Mouse (Mus musculus): ENCODE results near the gene Zfp605. TPM values are rescaled to one million over a fixed set of nuclear protein-coding genes. Genes with fewer than 3 reads are reported as not detected.
A peak's percentile ranks its signal among the peaks of the same experiment; 100 is the strongest.
"Not testable (repeated sequence)": the region's sequence is repeated elsewhere in the genome, so short reads cannot be mapped to it uniquely, and the experiment has no call there.

The Zfp605 gene
- total RNA-seq, 2 experiments from 2014 or later, result 20.5 to 21.7 TPM

- peak; percentile 34 for DNase-seq
- intact Hi-C loops (cut with DNase I), result loop anchor here (5.0 kb wide), 1 partner anchor 550 kb away; the partner anchor contains the start of gene Crlf2
Measured at GRCm38 (mm10) chr5:110106901-110107564, 2.9 kb upstream of the Zfp605 start.

GRCm38 (mm10) chr5:110107581-110108304, 2.1 kb upstream of the Zfp605 start, which contains the start of gene Gtpbp6:
Gene Gtpbp6, minus strand, starts transcription at chr5:110108197.
- peak; percentile 97 for DNase-seq
- intact Hi-C loops (cut with DNase I), result loop anchor here (5.0 kb wide), 1 partner anchor 550 kb away; the partner anchor contains the start of gene Crlf2

DNA sequence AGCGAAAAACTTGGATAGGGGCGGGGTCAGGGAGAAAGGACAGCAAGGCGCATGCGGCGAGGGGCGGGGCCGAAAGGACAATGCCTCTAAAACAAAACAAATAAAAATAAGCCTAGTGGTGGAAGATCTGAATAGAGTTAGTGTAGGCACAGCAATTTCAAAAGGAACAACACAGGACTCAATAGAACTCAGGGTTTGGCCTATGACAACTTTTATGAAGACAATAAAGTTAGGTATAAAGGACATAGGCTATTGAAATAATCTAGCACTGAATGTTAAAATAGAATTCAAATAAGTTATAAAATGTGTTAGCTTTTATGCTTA, 1.6 kb upstream of the Zfp605 start:
- DNase-seq, result no peak
- intact Hi-C loops (cut with DNase I), result loop anchor here (5.0 kb wide), 1 partner anchor 551 kb away; the partner anchor contains the start of gene Crlf2

DNA sequence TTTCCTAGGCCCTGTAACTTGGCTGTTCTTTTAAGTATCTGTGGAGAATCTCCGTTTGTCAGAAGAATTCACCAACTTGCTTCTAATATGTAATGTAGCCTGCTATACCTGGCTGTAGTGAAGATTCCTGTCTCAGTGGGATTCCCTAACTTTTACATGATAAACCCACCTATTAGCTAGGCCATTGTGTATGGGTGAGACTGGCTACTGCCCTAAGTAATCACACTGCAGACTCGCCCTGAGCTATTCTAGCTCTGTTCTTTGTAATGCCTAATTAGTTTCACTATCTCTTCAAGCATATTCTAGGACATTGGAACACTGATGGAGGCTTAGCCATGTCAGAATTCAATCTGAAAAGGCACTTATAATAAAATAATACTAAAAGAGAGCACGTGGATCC, 12.5 kb downstream of the Zfp605 start:
- intact Hi-C loops (cut with DNase I); DNase-seq: not testable (repeated sequence)

DNA sequence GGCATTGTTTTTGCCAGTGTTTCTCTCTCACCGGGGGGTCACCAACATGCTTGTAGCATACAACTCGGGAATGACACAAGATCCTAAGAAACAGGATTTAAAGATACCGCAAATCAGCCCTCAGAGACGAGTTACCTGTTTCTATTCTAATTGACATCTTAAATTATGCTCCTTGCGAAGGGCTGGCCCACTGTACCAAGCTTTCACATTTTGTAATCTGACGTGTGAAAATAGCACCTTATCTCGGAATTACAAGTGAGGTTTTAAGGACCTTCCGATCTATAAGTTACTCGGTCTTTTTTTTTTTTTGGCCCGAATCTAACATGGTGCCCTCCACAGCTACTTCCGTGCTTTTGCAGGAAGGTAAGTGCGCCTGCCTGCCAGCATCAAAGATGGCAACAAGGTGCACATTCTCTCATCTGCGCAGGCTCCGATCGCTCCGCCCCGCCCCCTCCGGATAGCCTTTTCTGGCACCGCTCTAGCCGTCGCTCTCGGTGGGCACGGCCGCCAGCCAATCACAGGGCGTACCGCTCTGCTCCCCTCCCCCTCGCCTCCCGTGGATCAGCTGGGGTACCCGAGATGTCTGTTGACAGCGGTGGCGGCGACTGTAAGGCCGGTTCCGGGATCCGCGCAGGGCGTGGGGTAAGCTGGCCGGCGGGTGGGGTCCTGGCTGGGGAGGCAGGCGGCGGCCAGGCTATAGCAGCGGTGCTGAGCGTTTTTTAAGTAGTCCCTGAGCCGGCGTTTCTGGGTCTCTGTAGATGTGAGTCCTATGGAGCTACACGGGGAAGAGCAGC, 25.6 kb downstream of the Zfp605 start, which contains the start of gene Chfr:
TSS of gene Chfr (plus strand) at position 550 of the 794 bp plus-strand sequence.
- intact Hi-C loops (cut with DNase I), result loop anchor here (5.0 kb wide), 1 partner anchor 628 kb away; no protein-coding TSS in a partner anchor
- peak; percentile 100 for DNase-seq

GRCm38 (mm10) chr5:110136087-110136464, 26.2 kb downstream of the Zfp605 start:
- DNase-seq, result no peak
- intact Hi-C loops (cut with DNase I), result loop anchor here (5.0 kb wide), 1 partner anchor 629 kb away; no protein-coding TSS in a partner anchor

GRCm38 (mm10) chr5:110137816-110138215, 27.9 kb downstream of the Zfp605 start:
- DNase-seq, result no peak
- intact Hi-C loops (cut with DNase I), result loop anchor here (5.0 kb wide), 1 partner anchor 631 kb away; no protein-coding TSS in a partner anchor

GRCm38 (mm10) chr5:110139325-110139724, 29.4 kb downstream of the Zfp605 start:
- intact Hi-C loops (cut with DNase I), result loop anchor here (5.0 kb wide), 1 partner anchor 632 kb away; no protein-coding TSS in a partner anchor
- no peak for DNase-seq

- no peak for DNase-seq
- intact Hi-C loops (cut with DNase I), result no loop called here
Measured at GRCm38 (mm10) chr5:110140424-110140823, 30.5 kb downstream of the Zfp605 start.

- no peak for DNase-seq
- intact Hi-C loops (cut with DNase I), result no loop called here
Measured at GRCm38 (mm10) chr5:110142309-110142708, 32.4 kb downstream of the Zfp605 start.

- DNase-seq, result no peak
- intact Hi-C loops (cut with DNase I), result no loop called here
Measured at GRCm38 (mm10) chr5:110143007-110143406, 33.1 kb downstream of the Zfp605 start.

DNA sequence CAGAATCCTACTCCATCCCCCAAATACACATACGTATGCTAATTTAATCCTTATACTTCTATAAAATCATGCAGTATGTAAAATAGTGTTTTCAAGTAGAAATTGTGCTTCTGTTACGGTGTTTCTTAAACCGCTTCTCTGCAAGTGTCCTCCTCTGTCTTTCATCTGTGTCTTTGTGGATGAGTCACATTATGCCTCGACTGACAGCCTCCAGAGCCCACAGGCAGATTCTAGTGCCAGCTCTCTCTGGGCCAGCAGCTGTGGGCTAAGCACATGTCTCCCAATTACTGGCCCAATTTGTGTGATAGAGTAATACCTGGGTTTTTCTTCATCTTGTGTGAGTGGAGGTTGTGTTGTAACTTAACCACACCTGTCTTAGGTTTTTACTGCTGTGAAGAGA, 59.5 kb downstream of the Zfp605 start:
- intact Hi-C loops (cut with DNase I), result no loop called here
- DNase-seq, result no peak

- peak; percentile 96 for DNase-seq
- intact Hi-C loops (cut with DNase I), result no loop called here
Measured at GRCm38 (mm10) chr5:110176362-110177020, 66.6 kb downstream of the Zfp605 start, which contains the start of gene Golga3. Gene Golga3, plus strand, starts transcription at chr5:110176701.

GRCm38 (mm10) chr5:110177021-110177420, 67.1 kb downstream of the Zfp605 start:
- no peak for DNase-seq
- intact Hi-C loops (cut with DNase I), result no loop called here

GRCm38 (mm10) chr5:110178628-110179027, 68.7 kb downstream of the Zfp605 start:
- DNase-seq, result no peak
- intact Hi-C loops (cut with DNase I), result no loop called here

Other genes with a start within 250 kb of the Zfp605 start
- gene Gm15446, start 186.7 kb upstream of the Zfp605 start, total RNA-seq (2021), result 10 to 100 TPM; 45.0 to 46.0 TPM
- gene Zfp932, start 113.6 kb upstream of the Zfp605 start, total RNA-seq (2021), result 10 to 100 TPM; 59.9 to 76.3 TPM
- gene Gm17655, start 37.6 kb upstream of the Zfp605 start, total RNA-seq (2021), result 1 to 10 TPM; 7.0 to 9.2 TPM
- under 1 TPM; 0.54 to 0.98 TPM for gene Gm35315, start 15.7 kb upstream of the Zfp605 start, total RNA-seq (2021)
- gene Plcxd1, start 10.1 kb upstream of the Zfp605 start, total RNA-seq (2021), result 1 to 10 TPM; 2.6 to 3.6 TPM
- gene Gtpbp6, start 1.9 kb upstream of the Zfp605 start, total RNA-seq (2021), result 10 to 100 TPM; 92.2 to 94.7 TPM
- gene Chfr, start 25.8 kb downstream of the Zfp605 start, total RNA-seq (2021), result 10 to 100 TPM; 86.1 to 92.9 TPM
- gene Golga3, start 66.6 kb downstream of the Zfp605 start, total RNA-seq (2021), result 10 to 100 TPM; 50.4 to 52.3 TPM
- gene Ankle2, start 120.9 kb downstream of the Zfp605 start, total RNA-seq (2021), result 10 to 100 TPM; 34.2 to 38.6 TPM
- gene Pgam5, start 159.8 kb downstream of the Zfp605 start, total RNA-seq (2021), result 10 to 100 TPM; 66.5 to 66.9 TPM
- gene Pxmp2, start 176.1 kb downstream of the Zfp605 start, total RNA-seq (2021), result 1 to 10 TPM; 5.9 to 7.0 TPM
- 1 to 10 TPM; 8.0 to 9.1 TPM for gene Pole, start 176.2 kb downstream of the Zfp605 start, total RNA-seq (2021)
- gene P2rx2, start 233.1 kb downstream of the Zfp605 start, total RNA-seq (2021), result 10 to 100 TPM; 12.5 to 15.0 TPM
- not detected for gene Lrcol1, start 234.6 kb downstream of the Zfp605 start, total RNA-seq (2021)

Data from left cerebral cortex, postnatal 4 days (tissue).